ENCODE assay signal across 26 mouse cellular contexts in the genomic region with DNA sequence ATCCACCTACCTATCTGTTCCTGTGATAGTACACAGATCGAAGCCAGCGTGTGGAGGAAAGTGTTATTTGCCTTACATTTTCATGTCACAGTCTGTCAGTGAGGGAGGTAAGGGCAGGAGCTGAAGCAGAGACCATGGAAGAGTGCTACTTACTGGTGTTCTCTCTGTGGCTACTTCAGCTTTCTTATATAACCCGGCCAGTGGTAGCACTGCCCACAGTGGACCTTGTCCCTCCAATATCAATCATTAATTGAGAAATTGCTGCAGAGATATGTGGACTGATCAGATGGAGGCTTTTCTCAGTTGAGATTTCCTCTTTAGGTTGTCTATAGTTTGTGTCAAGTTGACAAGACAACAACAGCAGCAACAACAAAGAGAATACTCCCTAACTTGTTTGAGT.
DNase-seq lines count a peak whose midpoint lies in the region; ATAC-seq and TF ChIP-seq lines count a peak whose summit lies in the region.
"Had no signal": no experiment of that assay in that cellular context is flagged by ENCODE, and none has a peak within 500 bp of the region (broad histone marks: within the 10 kb centered on the region; RNA-seq: fewer than 3 reads in every experiment).

No protein-coding gene starts in this region.

- no peaks in the 10 kb centered on the region for H3K27me3 ChIP-seq in heart, embryonic 12.5 days (replicated peaks)
- no peaks in the 10 kb centered on the region for H3K27me3 ChIP-seq in kidney, postnatal 0 days (ENCODE audit: insufficient read depth, low read length)
- no peaks in the 10 kb centered on the region for H3K27me3 ChIP-seq in intestine, embryonic 15.5 days (replicated peaks)
- no peaks in the 10 kb centered on the region for H3K27me3 ChIP-seq in liver, embryonic 16.5 days (ENCODE audit: control insufficient read depth, insufficient read depth, low read depth, low read length)
- H3K27me3 ChIP-seq: CH12.LX; forebrain, embryonic 13.5 days; heart, embryonic 15.5 days; limb, embryonic 13.5 days had no signal

- no peak overlapping the region for H3K9ac ChIP-seq in heart, embryonic 12.5 days
- H3K9ac ChIP-seq in kidney, postnatal 0 days (ENCODE audit: low read depth, low read length): no peak overlapping the region
- H3K9ac ChIP-seq in intestine, embryonic 15.5 days: no peak overlapping the region
- H3K9ac ChIP-seq in liver, embryonic 16.5 days (ENCODE audit: low read depth, low read length): no peak overlapping the region
- H3K9ac ChIP-seq: forebrain, embryonic 13.5 days; heart, embryonic 15.5 days; limb, embryonic 13.5 days had no signal

- ATAC-seq in heart, embryonic 12.5 days (ENCODE audit: insufficient number of reproducible peaks, low FRiP score): no peak
- ATAC-seq in kidney, postnatal 0 days (replicated peaks; ENCODE audit: low FRiP score, low read depth): peak; percentile 63
- peak; percentile 48; the same call in 1 of the 2 replicates for ATAC-seq in intestine, embryonic 15.5 days
- ATAC-seq in liver, embryonic 16.5 days (ENCODE audit: low read depth): peak; percentile 66
- ATAC-seq: activated CD4-positive, CD25-positive, alpha-beta regulatory T cell, adult 4 months; forebrain, embryonic 13.5 days; hindbrain, embryonic 16.5 days had no signal

- WGBS in heart, embryonic 12.5 days: 57% methylated on average over 3 of the region's 3 CpGs
- whole genome bisulfite sequencing in kidney, postnatal 0 days: 89% methylated on average over 3 of the region's 3 CpGs
- 76% methylated on average over 3 of the region's 3 CpGs for WGBS in intestine, embryonic 15.5 days
- WGBS in liver, embryonic 16.5 days (ENCODE audit: insufficient replicate concordance): 64% methylated on average over 3 of the region's 3 CpGs

- no peaks in the 10 kb centered on the region for H3K9me3 ChIP-seq in heart, embryonic 12.5 days (replicated peaks)
- no peaks in the 10 kb centered on the region for H3K9me3 ChIP-seq in kidney, postnatal 0 days (replicated peaks; ENCODE audit: low read length)
- H3K9me3 ChIP-seq in intestine, embryonic 15.5 days: no peaks in the 10 kb centered on the region
- H3K9me3 ChIP-seq in liver, embryonic 16.5 days (replicated peaks; ENCODE audit: control insufficient read depth, low read length): no peaks in the 10 kb centered on the region
- H3K9me3 ChIP-seq: forebrain, embryonic 13.5 days; heart, embryonic 15.5 days; limb, embryonic 13.5 days had no signal

- no peak overlapping the region for H3K4me2 ChIP-seq in heart, embryonic 12.5 days
- H3K4me2 ChIP-seq in kidney, postnatal 0 days (ENCODE audit: low read length): no peak overlapping the region
- no peak overlapping the region for H3K4me2 ChIP-seq in intestine, embryonic 15.5 days (replicated peaks)
- no peak overlapping the region for H3K4me2 ChIP-seq in liver, embryonic 16.5 days (ENCODE audit: low read depth, low read length)
- H3K4me2 ChIP-seq: forebrain, embryonic 13.5 days; heart, embryonic 15.5 days; limb, embryonic 13.5 days had no signal

- DNase-seq in heart, adult 11 months: peak; percentile 17
- no peak for DNase-seq in kidney, postnatal 0 days (ENCODE audit: low spot score)
- DNase-seq in kidney, adult 18-20 months: no peak
- no peak for DNase-seq in adrenal gland, postnatal 36 days
- DNase-seq: adrenal gland, adult 8-10 months; cerebellum, adult 8-10 months; cerebellum, postnatal 36 days; gastrocnemius, postnatal 10 days; kidney, postnatal 14 days; lung, adult 2 months; lung, postnatal 10 days; midbrain, embryonic 14.5 days; right cerebral cortex, adult 18-20 months; spleen, adult 18-20 months; thymus, postnatal 14 days had no signal

- no peak for TF ChIP-seq CTCF in kidney, postnatal 0 days (IDR thresholded peaks at IDR 0.05; ENCODE audit: low read depth)

- no peak overlapping the region for H3K27ac ChIP-seq in heart, embryonic 12.5 days (ENCODE audit: poor library complexity, severe bottlenecking)
- no peak overlapping the region for H3K27ac ChIP-seq in kidney, postnatal 0 days
- no peak overlapping the region for H3K27ac ChIP-seq in intestine, embryonic 15.5 days
- no peak overlapping the region; the same call in 1 of the 2 replicates for H3K27ac ChIP-seq in liver, embryonic 16.5 days (ENCODE audit: low read length)
- H3K27ac ChIP-seq: forebrain, embryonic 13.5 days; heart, embryonic 15.5 days; layer of hippocampus, adult 2 months; limb, embryonic 13.5 days; macrophage had no signal

- peaks cover 5% of the 10 kb centered on the region; the same call in 1 of the 2 replicates for H3K36me3 ChIP-seq in heart, embryonic 12.5 days
- no peaks in the 10 kb centered on the region for H3K36me3 ChIP-seq in kidney, postnatal 0 days (ENCODE audit: insufficient read depth, low read length)
- H3K36me3 ChIP-seq in intestine, embryonic 15.5 days: no peaks in the 10 kb centered on the region
- no peaks in the 10 kb centered on the region for H3K36me3 ChIP-seq in liver, embryonic 16.5 days (ENCODE audit: control insufficient read depth, insufficient read depth)
- H3K36me3 ChIP-seq: heart, embryonic 15.5 days had no signal

- H3K4me3 ChIP-seq in heart, embryonic 12.5 days: no peak overlapping the region
- H3K4me3 ChIP-seq in kidney, postnatal 0 days (replicated peaks; ENCODE audit: low read depth, low read length): no peak overlapping the region
- no peak overlapping the region for H3K4me3 ChIP-seq in intestine, embryonic 15.5 days (replicated peaks)
- no peak overlapping the region for H3K4me3 ChIP-seq in liver, embryonic 16.5 days (ENCODE audit: low read depth, low read length)
- H3K4me3 ChIP-seq: forebrain, embryonic 13.5 days; heart, embryonic 15.5 days; layer of hippocampus, adult 2 months; limb, embryonic 13.5 days had no signal

- peaks cover 23% of the 10 kb centered on the region for H3K4me1 ChIP-seq in heart, embryonic 12.5 days (replicated peaks)
- no peaks in the 10 kb centered on the region for H3K4me1 ChIP-seq in kidney, postnatal 0 days (replicated peaks; ENCODE audit: insufficient read depth, low read length)
- H3K4me1 ChIP-seq in intestine, embryonic 15.5 days (replicated peaks): 0 out of 2 replicates have a peak, but pooled peaks cover 8% of the 10 kb centered on the region
- H3K4me1 ChIP-seq in liver, embryonic 16.5 days (ENCODE audit: control insufficient read depth, low read depth, low read length): no peaks in the 10 kb centered on the region; the same call in 1 of the 2 replicates
